Mouse (Mus musculus): ENCODE measurements around the gene H2-D1.

GRCm38 (mm10) chr17:35242015-35242941, 20.3 kb upstream of the H2-D1 start:
- no peak for TF ChIP-seq POLR2A (IDR thresholded peaks at IDR 0.05; ENCODE audit: insufficient read depth, low read depth, low read length)
- TF ChIP-seq CTCF (IDR thresholded peaks at IDR 0.05; ENCODE audit: insufficient read depth, low read depth, low read length), result no peak
